Mouse (Mus musculus) gastrocnemius, adult 8-10 months (tissue): ENCODE results near the gene Hist3h2a. TPM values are rescaled to one million over a fixed set of nuclear protein-coding genes. Genes with fewer than 3 reads are reported as not detected.
A peak's percentile ranks its signal among the peaks of the same experiment; 100 is the strongest.

Source experiments
- DNase-seq, 2 experiments: peaks; one replicate each; pipeline ENCODE4 v3.0.0; 2022; ENCODE audit warnings: low spot score in 2 of 2
- total RNA-seq, 4 experiments: library from RNA; stranded (reverse); gene quantifications; 2 replicates each; pipeline ENCODE4 v1.2.4; 2022

Gene Hist3h2a
- 10 to 100 TPM in 3 of 4 experiments, 1 to 10 TPM in 1; 8.9 to 14.8 (median 11.5) TPM for total RNA-seq

DNA sequence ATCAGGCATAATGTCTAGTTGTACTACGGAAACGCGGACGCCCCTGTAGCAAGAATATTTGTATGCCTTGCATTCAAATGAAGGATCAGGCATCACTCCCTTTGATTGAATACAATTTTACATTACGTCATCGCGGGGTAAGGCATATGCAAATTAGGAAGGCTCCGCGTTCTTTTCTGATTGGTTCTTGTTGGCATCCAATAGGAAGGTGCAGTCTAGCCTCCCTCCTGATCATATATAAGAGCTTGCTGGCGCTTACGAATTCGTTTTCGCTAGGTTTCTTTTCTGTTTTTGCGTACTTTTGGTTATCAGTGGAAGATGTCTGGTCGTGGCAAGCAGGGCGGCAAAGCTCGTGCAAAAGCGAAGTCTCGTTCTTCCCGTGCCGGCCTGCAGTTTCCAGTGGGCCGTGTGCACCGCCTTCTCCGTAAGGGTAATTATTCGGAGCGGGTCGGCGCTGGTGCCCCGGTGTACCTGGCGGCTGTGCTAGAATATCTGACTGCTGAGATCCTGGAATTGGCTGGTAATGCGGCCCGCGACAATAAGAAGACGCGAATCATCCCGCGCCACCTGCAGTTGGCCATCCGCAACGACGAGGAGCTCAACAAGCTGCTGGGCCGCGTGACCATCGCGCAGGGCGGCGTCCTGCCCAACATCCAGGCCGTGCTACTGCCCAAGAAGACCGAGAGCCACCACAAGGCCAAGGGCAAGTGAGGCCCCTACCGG is at the start of gene Hist3h2a, which contains the start of gene Trim17:
Gene Hist3h2a, plus strand, starts transcription at position 266 of the 723 bp plus-strand sequence.
Gene Trim17, plus strand, starts transcription at position 266 of the 723 bp plus-strand sequence.
- DNase-seq = peak; percentile 81 to 91

DNA sequence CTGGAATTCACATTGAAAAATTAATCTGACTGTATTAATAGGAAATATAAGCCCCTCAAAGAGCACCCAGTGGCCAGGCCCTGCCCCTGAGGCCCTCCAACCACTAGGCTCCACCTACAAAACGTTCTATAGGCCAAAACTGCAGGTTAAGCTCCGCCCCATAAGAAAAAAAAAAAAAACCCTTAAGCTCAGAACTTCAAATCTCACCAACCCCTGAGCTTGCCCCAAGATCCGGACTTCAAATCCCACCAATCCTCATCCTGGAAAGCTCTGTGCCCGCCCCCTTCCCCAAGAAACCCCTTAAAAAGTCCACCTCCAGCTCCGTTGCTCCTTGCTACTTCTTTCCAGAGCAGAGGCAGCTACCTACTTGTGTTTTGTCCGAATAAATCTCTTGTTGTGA is 49.6 kb upstream of the Hist3h2a start:
- DNase-seq = no peak

DNA sequence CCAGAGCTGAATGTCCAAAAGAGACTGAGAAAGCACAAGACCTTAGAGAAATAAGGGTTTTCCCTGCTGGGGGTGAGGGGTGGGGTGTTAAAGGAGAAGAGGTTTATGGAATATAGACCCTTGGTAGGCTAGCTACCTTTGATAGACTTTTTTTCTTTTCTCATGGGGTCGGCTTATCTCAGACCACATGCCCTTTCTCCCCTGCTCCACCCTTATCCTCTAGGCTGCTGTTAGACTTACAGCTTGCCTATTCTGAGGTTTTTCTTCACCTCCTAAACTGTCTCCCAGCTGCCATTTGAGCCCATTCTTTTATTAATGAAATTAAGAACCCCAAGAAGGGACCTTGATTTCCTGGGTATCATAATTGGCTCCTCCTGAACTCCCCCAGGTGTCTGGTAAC is 40.7 kb upstream of the Hist3h2a start:
- DNase-seq = no peak

DNA sequence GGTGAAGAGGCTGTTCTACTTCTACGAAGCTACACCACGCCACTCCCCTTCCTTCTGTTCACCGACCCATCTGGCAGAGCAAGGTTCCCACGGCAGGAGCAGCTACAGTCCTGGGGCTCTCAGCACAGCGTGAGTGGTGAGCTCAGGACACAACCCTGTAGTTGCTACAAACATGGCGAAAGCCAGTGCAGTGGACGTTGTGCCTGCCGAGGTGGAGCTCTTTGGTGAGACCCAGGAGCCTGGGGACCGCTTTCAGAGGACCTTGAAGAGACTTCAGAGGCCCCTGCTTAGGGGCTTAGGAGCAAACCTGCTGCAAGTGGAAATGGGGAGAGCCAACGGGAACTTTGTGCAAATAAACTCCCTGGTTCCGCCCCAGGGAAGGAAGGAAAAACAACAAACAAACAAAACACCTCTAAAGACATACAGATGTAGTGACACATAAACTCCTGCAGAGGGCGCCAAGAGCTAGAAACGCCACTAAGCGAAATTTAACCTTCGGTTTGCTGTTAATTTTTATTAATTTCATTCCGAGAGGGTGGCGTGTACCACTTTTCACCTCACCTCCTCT is 39.9 kb upstream of the Hist3h2a start:
- DNase-seq = no peak

DNA sequence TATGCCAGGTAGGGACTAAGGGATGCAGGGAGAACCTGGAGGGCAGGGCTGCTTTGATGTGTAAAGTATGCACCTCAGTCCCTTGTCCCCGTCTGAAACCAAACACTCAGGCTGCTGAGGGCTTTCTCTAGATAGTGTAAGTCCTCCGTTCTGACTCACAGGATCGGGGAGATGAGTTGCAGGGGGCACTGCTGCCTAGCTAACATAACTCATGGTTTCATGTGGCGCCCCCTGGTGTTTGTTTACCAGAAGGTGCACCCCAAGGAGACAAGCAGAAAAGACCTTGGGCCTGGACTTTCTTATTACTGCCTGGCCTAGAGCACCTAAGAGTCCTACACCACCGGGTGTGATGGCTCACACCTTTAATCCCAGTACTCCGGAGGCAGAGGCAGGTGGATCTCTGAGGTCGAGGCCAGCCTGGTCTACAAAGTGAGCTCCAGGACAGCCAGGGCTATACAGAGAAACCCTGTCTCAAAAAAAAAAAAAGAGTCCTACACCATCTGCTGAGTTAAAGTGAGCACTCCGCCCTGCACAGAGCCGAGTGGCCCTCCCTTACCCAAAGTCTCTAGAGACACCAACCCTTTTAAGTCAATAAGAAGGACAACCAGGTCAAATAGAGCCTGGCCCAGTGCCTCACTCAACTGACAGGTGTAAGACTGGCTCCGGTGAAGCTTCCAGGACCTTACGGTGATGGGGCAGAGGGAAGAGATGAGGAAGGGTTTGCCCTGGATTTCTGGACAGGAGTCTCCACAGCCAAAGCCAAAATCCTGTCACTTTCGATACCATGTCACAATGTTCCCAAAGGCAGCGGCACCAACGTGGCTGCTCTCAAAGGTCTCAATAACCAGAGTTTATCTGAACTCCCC is 37.4 kb upstream of the Hist3h2a start:
- no peak for DNase-seq

DNA sequence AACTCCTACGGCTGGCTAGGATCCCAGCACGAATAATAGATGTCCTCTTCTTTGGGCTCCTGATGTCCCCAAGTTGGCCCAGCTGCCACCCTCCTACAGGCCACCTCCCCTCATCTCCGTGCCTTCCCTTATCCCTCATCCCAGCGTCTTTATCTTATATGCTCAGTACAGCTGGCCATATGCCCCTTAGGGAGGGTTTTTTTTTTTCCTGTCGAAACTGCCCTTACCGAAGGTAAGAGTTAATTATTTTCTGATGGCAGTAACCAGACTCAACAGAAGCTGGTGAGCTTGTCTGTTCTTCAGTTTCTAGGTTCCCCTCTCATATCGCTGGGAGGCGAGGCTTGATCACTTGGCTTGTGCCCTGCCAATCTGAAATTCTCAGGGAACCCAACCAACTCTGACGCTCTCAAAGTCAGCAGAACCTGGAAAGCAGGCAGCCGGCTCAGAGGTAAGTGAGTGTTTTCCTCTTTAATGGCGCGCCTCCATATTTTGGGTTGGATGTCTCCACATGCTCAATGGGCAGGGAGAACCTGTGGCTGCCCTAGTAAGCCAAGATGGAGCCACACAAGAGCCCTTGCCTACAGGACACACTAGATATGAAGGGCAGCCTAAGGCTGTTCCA is 36.6 kb upstream of the Hist3h2a start, which contains the start of gene Btnl10:
Gene Btnl10, plus strand, starts transcription at position 164 of the 622 bp plus-strand sequence.
- no peak for DNase-seq

DNA sequence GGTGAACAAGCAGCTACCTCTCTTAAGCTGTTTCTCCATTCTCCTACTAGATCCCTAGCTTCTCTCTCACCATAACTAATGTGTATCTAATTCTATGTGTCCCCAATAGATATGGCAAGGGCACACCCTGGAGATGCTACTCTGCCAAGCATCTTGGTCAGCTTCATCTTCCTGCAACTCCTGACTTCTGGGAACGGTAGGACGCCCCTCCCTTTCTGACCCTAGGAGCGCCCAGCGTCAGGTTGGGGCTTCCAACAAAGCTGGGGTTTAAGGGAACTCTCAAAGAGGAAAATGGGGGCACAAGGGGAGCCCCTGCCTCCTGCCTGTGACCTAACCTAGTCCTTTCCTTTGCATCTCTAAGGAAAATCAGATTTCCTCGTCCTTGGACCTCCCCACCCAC is 35.7 kb upstream of the Hist3h2a start:
- no peak for DNase-seq

DNA sequence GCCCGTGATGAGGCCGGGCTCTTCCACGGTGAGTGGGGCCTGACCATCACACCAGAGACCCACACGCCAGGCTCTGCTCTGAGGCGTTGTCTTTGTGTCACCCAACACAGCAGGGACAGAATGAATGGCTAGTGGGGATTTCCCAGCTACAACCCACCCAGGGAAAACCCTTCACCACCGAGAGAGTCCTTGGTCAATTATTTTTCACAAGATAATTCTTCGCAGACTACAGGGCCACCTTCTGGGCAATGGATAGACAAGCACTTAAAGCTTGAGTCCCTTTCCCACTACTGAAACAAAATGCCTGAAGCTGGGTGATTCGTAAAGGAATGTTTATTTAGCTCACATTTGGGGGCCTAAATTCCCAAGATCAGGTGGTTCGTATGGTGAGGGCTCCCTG is 32.1 kb upstream of the Hist3h2a start:
- DNase-seq = no peak

DNA sequence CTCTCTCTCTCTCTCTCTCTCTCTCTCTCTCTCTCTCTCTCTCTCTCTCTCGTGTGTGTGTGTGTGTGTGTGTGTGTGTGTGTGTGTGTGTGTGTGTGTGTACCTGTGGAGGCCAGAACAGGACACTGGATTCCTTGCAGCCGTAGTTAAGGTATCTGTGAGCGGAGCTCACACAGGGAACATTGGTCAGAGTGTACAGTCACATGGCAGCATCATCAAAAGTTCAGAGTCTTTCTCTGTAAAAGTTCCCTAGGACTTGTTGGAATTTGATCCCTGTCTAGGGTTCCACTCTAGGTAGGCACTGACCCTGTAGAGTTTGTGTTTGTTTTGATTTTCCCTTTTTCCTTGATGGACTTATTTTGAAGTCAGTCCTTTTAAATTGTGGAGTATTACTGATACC is 27.8 kb upstream of the Hist3h2a start:
- no peak for DNase-seq

DNA sequence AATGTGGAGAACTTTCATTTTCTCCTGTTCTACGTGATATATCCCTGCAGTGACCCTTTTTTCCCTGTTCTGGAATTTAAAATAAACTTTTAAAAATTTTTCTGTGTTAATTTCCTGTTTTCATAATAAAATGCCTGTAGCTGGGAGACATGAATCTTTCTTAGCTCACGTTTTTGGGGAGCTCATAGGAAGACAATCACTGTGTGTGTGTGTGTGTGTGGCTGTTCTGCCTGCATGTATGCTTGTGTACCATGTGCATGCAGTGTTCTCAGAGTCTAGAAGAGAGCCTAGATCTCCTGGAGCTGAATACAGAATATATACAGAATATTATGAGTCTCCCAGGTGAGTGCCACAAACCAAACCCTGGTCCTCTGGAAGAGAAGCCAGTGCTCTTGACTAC is 27.4 kb upstream of the Hist3h2a start:
- no peak for DNase-seq

DNA sequence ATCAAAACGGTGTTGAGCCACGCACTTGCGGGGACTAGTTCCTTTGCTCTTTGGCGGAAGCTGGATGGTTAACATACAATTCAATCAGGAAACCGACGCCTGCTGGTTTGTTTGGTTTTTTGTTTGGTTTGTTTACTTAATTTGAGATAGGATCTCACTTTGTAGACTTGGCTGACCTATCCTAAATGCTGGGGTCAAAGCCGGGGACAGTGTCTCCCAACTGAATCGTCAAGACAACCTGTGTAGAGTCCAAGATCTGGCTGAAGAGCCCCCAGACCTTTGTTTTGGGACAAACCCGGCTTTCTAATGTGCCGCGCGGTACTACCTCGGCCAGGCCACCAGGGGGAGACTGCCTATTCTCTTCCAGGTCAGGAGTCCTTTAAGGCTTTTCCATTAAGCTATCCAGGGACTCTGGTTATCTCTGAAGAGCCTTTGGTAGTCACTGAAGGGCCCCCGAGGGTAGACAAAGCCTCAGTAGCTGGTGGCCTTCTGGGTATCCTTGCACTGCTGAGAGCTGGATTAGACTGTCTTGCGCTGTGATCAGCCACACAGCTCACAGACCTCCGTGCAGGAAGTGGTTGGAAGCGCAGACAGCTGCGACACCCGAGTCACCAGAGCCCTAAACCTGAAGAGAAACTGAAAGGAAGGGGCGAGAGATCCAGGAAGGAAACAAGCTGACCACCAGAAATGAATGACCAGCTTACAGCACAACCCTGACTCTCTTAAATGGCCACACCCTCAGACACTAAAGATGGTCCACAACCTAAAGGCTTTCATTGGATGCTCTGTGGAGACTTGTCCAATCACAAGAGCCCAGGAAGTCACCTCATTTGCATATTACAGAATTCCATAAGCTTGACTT is 26.5 kb upstream of the Hist3h2a start:
- no peak for DNase-seq

DNA sequence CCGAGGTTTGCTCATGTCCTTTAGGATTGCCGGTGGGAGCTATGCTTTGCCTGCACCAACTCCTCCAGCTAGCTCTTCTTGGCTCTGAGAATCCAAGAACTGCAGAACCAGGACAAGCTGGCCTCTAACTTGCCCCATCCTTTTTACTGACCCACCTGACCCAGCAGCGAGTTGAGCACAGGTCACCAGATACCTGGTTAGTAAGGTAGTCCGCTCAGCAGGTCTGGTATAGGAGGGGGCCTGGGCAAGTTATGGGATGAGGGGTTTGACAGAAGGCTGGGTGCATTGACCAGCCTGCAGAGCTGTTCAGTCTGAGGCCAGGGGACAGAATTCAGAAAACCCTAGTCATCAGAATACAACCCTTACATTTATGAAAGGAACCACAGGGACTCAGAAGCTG is 25.4 kb upstream of the Hist3h2a start:
- no peak for DNase-seq

DNA sequence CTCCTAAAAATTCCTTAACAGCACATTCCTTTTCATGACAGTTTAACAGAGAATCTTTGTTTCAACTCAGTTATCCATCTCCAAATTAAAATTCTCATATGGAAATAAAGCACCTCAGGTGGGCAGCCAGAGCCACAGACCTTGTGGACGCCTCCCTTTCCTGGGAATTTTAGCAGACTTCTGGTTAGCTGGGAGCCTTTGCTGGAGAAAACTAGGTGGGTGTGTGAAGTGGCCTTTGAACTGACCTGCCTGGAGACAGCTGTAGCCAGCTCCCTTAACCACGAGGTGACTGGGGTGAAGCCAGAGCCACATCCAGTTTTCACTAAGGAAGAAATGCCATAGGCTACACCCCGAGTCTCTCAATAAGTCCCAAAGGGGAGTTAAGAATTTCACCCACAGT is 24.8 kb upstream of the Hist3h2a start:
- no peak for DNase-seq

DNA sequence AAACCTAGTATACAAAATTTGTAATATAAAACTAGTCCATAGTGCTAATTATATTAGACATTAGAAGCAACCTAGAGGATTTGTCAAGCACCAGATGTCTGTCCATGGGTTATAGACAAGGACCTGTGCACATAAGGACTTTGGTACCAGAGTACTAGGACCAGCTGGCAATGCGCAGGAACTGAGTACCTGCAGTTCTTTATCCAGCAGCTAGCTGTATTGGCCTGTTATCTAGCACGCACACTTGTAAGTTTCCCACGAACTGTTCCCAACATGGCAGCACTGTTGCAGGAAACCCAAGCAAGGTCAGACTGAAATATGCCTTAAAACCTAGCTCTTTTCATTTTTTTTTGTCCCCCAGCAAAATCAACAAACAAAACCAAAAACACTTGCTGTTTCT is 24.2 kb upstream of the Hist3h2a start:
- DNase-seq = no peak

DNA sequence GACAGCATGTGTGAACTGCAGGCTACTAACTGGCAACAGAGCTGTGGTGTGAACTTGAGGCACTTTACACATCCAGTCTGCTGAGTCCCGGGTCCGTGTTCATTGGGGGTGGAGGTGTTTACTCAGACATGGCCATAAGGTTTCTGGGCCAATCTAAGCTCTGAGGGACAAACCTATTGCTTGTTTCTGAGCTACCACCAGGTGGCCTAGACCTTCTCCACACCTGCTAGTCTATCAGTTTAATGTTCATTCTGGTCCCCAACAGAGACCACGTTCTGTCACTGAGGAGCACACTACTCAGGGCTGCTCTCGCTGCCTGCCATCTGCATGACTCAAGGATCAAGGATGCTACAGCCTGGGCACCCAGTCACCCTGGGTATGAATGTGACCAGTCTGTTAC is 22.9 kb upstream of the Hist3h2a start:
- no peak for DNase-seq

DNA sequence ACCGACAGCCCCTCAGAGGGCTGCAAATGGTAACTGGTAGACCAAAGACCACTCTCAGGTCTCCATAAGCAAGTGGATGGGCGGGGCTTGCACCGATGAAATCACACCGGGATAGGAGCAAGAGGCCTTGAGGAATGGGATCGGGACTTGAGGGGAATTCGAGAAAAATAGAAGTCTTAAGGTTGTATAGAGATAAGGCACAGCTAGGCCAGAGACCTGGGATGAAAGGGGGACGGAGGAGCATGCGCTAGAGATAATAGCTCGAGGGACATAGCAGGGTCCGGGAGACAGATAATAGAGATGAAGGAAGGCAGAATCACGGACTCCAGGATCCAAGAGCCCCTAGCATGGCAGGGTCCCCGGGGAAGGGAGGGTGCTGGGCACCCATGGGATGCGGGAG is 16.6 kb upstream of the Hist3h2a start:
- DNase-seq = no peak

DNA sequence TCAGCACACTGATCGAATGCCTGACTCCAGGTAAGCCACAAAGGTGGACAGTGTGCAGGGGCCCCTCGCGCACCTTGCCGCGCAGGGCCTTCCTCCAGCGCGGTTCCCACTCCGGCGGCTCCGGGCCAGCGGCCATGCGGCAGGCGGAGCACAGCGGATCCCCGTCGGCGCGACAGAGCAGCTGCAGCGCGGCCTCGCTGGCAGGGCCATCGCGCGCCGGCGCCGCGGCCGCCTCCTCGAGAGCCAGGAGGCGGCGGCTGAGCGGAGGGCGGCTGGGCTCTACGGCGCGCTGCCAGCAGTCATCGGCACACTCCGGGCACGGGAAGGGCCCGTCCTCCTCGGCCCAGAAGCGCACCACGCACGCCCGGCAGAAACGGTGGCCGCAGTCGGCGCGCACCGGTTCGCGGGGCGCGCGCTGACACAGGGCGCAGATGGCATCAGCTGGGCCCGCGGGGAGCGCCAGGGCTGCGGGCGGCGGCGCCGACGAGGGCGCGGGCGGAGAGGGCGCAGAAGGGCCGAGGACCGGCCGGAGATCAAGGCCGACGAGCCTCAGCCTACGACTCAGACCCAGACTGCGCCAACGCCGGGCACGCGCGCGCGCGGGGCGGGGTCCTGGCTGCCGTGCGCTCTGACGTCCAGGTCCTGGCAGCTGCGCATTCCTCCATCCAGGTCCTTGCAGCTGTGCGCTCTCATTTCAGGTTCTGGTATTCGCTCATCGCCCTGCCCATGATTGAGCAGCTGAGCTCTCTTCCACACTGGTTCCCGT is 16.0 kb upstream of the Hist3h2a start, which contains the start of gene Rnf187:
Gene Rnf187, minus strand, starts transcription at position 595 of the 766 bp plus-strand sequence.
- DNase-seq = peak; percentile 85 to 90

DNA sequence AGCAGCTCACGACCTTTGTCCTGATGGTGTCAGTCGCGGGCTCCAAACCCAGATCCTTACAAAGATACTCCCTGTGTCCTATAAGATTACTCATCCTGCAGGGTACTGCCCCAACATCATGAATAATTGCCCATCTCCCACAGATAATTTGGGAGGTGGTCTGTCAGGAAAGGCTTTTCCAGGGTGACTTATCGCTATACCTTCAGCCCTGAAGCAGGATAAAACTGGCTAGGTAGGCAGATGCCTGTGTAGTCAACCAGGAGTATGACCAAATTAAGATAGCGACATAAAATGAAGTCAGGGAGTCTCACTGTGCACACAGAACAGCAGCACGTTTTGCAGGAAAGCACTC is 15.4 kb upstream of the Hist3h2a start:
- no peak for DNase-seq

DNA sequence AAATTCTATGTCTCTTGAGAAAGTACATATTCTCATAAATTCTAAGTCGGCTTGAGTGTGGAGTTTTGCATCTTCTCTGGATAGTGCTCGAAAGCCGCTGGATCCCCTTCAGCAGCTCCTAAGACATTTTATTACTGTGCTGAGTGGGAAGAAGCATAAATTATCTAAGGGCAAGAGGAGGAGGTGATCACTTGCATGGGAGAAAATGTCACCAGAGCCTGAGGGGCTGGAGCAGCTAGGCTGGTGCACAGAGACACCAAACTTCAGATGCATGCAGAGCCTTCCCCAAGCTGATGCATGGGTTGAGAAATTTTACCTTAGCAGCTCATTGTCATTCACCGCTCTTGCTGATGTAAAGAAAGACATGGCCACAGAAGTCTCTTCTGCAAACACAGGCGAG is 10.3 kb upstream of the Hist3h2a start:
- DNase-seq = no peak

DNA sequence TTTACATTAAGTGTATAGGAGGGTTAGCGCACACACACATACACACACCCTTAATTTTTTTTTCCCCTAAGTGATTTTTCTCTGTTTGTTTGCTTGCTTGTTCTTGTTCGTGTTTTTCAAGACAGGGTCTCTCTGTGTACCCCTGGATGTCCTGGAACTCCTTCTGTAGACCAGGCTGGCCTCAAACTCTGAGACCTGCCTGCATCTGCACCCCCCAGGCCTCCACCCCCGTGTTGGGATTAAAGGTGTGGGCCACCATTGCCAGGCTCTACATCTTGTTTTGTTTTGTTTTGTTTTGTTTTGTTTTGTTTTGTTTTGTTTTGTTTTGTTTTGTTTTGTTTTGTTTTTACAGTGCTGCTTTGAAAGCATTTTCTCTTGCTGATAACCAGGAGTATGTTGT is 7.2 kb upstream of the Hist3h2a start:
- DNase-seq = no peak
